Mouse (Mus musculus) urinary bladder, postnatal 10 days (tissue): ENCODE results near the gene Eppin.
"Not testable (repeated sequence)": the region's sequence is repeated elsewhere in the genome, so short reads cannot be mapped to it uniquely, and the experiment has no call there.

ENCODE experiments used
- DNase-seq: peaks from one replicate; pipeline ENCODE4 v3.0.0; 2022; ENCODE audit warnings: low spot score

Gene Eppin

GRCm38 (mm10) chr2:164593494-164593893 is at the start of gene Eppin:
Gene Eppin (minus strand): TSS chr2:164593594.
- DNase-seq, result no peak

DNA sequence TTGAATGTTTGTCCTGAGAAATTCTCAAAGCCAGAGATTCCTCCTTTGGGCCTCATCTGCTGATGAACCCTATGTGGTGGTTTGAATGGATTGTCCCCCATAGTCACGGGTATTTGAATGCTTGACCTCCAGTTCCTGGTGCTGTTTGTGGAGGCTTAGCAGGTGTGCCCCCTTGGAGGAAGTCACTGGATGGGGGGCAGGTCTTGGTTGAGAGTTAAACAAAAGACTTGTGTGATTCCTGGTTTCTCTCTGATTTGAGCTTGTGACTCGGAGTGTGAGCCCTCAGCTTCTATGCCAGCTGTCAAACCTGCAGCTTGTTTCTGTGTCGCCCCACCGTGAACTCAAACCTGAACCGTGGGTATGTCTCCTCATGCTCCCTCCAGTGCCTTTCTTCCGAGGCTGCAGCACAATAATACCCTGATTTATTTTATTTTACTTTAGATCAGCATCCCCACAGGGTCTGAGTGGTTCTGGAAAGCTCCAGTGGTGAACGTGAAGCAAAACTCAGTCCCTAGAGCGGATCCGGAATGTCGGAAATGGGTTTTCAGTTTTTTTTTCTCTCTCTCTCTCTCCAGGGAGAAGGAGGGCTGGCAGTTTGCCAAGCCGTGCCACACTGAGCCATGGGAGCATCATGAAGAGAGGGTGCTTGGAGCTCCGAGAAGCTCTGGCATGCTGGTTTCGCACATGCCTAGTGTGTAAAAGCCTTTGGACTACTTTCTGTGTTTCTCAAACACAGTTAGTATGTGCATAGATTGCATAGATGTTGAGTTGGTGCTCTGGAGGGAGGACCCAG is 48.7 kb upstream of the Eppin start:
- DNase-seq, result no peak

GRCm38 (mm10) chr2:164641129-164641528 is 47.7 kb upstream of the Eppin start:
- DNase-seq, result no peak

- no peak for DNase-seq
These were observed 45.3 kb upstream of the Eppin start, which contains the start of gene Wfdc16 for GRCm38 (mm10) chr2:164638696-164639095. Gene Wfdc16 (minus strand): TSS chr2:164638796.

GRCm38 (mm10) chr2:164635266-164635665 is 41.9 kb upstream of the Eppin start:
- no peak for DNase-seq

GRCm38 (mm10) chr2:164621775-164622174 is 28.4 kb upstream of the Eppin start:
- no peak for DNase-seq

DNA sequence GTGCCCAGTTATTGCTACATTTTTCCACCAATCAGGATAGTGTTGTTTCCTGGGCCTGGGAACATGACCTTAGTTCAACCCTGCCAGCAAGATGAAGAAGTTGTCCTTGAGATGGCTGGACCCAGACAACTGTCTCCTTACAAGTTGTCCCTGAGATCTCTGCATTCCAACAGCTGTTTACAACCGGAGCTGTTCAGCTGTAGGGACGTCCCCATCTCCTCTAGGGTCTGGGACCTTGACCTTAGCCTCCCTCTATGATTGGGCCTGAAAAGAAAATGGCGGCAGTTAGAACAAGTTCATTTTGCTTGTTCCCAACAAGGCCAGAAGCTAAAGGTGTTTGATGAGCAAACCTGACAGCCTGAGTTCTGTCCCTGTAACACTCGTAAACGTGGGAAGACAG is 25.7 kb upstream of the Eppin start:
- no peak for DNase-seq

- DNase-seq, result no peak
These were observed 22.0 kb upstream of the Eppin start for GRCm38 (mm10) chr2:164615386-164615785.

DNA sequence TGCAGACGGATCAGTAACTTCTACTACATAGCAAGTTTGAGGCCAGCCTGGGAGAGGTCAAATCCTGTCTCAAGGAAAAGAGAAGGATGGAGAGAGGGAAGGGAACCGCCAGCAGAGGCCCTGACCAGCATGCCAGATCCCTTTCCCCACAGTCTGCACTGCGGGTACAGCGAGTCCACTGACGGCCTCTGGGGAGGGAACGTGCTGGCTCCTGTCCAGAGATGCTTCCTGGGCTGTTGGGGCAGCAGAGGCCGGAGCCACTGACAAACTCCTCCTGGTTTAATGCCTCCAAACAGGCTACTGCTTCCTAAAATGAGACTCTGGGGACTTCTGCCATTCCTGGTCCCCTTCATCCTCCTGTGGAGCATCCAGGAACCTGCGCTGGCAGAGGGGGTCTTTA is 20.1 kb upstream of the Eppin start, which contains the start of the genes Wfdc6b and Wfdc8:
Wfdc6b (plus strand) TSS at position 52 of the 400 bp plus-strand sequence.
Wfdc8 (minus strand) TSS at position 156 of the 400 bp plus-strand sequence.
- not testable (repeated sequence) for DNase-seq

- no peak for DNase-seq
These were observed 15.4 kb upstream of the Eppin start for GRCm38 (mm10) chr2:164608781-164609180.

DNA sequence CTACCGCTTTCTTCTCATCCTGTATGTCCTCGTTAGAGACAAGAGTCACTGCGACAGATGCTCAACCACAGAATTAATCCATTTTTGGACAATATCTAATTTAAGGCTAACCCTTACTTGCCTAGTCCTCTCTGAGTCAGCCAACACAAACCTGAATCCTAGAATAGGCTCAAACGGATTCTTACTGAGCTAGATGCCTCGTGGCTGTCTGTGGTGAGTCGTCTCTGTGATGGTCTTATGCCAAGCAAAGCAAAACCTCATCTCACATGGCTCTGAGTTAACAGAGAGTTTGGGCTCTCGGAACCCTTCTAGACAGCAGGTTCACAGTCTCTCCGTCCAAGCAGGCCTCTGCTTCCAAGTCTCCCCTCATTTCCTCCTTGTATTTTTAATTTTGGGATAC is 11.0 kb upstream of the Eppin start:
- DNase-seq, result no peak

DNA sequence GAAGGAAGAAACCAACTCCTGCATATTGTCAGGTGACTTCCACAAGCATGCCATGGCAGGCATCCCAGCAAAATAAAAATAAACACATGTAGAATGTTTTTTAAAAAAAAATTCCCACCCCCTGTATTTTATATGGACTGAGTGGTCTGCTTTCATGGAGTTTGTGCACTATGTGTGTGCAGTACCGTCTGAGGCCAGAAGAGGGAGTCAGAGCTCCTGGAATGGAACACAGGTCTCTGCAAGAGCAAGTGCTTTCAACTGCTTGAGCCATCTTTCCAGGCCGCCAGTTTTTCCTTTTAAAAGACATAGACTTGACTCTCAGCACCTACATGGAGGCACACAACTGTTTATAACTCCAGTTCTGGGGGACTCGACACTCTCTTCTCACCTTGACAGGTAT is 10.1 kb upstream of the Eppin start:
- no peak for DNase-seq

DNA sequence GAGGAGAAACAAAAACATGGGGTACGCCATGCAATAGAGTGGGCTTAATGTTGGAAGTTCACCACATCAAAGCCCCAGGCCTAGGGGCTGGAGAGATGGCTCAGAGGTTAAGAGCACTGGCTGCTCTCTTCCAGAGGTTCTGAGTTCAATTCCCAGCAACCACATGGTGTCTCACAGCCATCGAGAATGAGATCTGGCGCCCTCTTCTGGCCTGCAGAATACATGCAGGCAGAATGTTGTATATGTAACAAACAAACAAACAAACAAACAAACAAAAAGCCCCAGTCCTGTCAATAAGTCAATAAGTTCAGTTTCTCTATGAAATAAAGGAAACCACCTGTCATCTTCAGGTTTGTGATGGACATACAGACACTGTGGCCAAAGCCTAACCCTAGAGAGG is 6.8 kb upstream of the Eppin start:
- no peak for DNase-seq

GRCm38 (mm10) chr2:164592014-164592413 is 1.4 kb downstream of the Eppin start:
- DNase-seq, result no peak

GRCm38 (mm10) chr2:164585025-164585725 is 8.2 kb downstream of the Eppin start, which contains the start of gene Wfdc6a:
Gene Wfdc6a (minus strand): TSS chr2:164585447.
- DNase-seq, result not testable (repeated sequence)

DNA sequence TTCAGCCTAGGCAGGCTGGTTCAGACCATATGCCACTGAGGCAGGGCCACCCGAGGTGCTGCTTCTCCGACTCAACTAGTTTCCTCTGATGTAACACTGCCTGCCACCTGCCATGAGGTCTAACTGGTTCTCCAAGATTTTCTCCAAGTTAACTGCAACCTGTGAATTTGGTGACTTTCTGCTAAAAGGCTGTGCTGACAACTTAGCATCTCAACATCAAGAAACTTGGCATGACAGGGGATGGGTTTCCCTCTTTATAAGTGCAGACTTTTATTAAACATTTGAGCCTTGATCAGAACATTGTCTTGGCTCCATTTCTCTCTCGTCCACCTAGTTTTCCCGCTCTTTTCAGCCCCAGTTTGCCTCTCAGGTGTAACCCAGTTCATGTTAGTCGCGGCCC is 20.0 kb downstream of the Eppin start, which contains the start of gene Spint3:
Spint3 (minus strand) TSS at position 101 of the 400 bp plus-strand sequence.
- DNase-seq, result not testable (repeated sequence)

GRCm38 (mm10) chr2:164567460-164567859 is 25.9 kb downstream of the Eppin start:
- no peak for DNase-seq

DNA sequence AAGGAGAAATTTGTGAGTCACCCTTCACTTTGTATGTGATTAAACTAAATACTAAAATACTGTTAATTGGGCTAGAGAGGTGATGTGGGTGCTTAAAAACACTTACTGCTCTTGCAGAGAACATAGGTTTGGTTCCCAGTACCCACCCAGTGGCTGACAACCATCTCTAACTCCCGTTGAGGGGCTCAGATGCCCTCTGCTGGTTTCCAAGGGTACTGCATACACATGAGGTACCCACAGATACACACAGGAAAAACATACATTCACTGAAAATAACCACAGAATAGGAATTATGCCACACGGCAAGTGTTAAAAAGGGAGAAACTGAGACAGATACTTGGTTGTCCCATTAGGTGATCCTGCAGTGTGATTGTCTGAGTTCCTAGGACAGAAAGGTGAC is 26.4 kb downstream of the Eppin start:
- DNase-seq, result no peak

DNA sequence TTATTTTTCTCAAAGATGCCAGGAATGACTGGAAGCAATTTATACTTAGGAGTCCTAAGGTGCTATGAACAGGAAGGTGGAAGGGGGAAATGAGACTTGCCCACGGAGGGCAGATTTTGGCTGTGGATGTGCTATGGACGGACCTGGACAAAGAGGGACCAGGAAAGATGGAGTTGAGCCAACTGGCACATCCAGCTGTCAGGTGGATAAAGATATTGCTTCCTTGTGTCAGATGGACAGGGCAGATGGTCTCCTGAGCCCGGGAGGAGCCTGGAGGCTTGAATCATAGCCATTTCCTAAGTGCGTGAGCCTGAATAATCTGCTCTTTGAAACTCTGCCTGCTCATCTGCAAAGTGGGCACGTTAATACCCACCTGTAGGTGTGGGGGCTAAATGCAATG is 29.0 kb downstream of the Eppin start:
- no peak for DNase-seq

- DNase-seq, result no peak
These were observed 29.9 kb downstream of the Eppin start for GRCm38 (mm10) chr2:164563339-164564038.

DNA sequence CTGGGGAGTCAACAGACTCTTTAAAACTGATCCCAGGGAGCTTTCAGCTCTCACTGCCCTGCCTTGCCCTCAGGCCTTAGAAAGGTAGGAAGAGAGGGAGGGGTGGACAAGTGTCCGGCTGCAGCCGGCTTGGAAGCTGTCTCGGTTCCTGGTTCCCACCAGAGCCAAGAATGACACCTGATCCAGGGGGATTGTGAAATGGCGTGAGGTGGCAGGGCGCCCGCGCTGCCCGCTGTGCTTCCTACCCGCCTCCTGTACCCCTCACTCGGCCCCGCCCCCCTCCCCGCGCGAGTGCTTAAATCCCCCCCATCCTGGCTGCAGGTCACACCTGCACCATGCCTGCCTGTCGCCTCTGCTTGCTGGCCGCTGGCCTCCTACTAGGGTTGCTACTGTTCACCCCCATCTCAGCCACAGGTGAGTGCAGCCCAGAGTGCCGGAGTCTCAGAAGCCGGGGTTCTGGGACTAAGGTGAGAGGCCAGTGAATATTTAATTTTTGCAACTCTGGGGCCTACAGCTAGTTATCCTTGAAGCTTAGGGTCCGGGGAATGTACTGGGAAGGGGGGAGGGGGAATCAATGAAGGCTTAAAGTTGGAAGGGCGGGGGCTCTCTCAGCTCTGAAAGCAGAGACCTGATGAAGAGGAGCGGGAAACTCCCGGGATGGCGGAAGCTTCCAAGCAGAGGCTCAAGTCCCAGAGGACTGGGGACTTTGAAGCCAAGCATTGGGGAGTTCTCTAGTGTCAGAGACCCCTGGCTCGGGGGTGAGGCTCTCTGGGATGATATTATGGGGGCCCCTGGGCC is 30.8 kb downstream of the Eppin start, which contains the start of gene Wfdc2:
Wfdc2 (plus strand) TSS at position 23 of the 798 bp plus-strand sequence.
- no peak for DNase-seq
